In the genomic region with DNA sequence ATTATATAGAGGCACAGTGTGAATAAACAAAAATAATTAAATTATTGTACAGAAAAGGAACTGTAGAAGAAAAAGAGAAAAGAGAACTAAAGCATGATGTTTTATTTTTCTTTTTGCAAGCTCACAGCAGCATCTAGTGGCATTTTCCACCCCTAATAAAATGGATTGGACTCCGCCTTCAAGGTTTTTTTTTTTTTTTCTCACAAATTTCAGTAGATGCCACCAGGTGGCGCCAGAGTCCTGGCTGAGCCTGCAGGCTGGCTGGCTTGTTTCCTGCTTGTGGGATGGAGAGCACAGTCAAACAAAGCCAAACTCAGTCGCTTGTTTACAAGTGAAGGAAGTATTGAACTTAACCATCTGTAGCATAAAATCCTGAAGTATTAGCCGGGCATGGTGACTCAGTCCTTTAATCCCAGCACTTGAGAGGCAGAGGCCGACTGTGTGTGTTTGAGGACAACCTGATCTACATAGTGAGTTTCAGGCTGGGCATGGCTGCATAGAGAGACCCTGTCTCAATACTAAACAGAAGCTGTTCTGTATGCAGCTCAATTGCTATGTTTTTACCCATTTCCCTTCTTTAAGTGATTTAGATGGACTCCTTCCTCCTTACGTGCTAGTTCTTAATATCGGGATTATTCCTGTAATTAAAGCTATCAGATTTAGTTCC, we compare ENCODE assay signal across 8 mouse cellular contexts.
A peak's percentile ranks its signal among the peaks of the same experiment; 100 is the strongest.
DNase-seq lines count a peak whose midpoint lies in the region; ATAC-seq lines count a peak whose summit lies in the region.

No protein-coding gene starts in this region.

- intact Hi-C loops in gastrocnemius, postnatal 14 days (cut with DNase I; ENCODE audit: low total_unique reads) = loop anchor here (2.0 to 5.0 kb wide), 2 partner anchors 41 to 118 kb away; no protein-coding TSS in a partner anchor
- intact Hi-C loops in left cerebral cortex, postnatal 10 days (cut with DNase I) = loop anchor here (2.0 to 5.0 kb wide), 3 partner anchors 41 to 382 kb away; no protein-coding TSS in a partner anchor

- H3K4me3 ChIP-seq in liver, embryonic 12.5 days = no peak overlapping the region
- H3K4me3 ChIP-seq in midbrain, embryonic 12.5 days = no peak overlapping the region

- H3K36me3 ChIP-seq in liver, embryonic 12.5 days = no peaks in the 10 kb centered on the region
- H3K36me3 ChIP-seq in midbrain, embryonic 12.5 days = no peaks in the 10 kb centered on the region

- no peak overlapping the region for H3K27ac ChIP-seq in liver, embryonic 12.5 days
- H3K27ac ChIP-seq in midbrain, embryonic 12.5 days (replicated peaks) = no peak overlapping the region

- H3K27me3 ChIP-seq in liver, embryonic 12.5 days (replicated peaks) = no peaks in the 10 kb centered on the region
- no peaks in the 10 kb centered on the region for H3K27me3 ChIP-seq in midbrain, embryonic 12.5 days

- no peak overlapping the region for H3K4me2 ChIP-seq in liver, embryonic 12.5 days
- no peak overlapping the region for H3K4me2 ChIP-seq in midbrain, embryonic 12.5 days (replicated peaks)

- DNase-seq in liver = peak; percentile 67
- DNase-seq in embryo, embryonic 10 days (ENCODE audit: low spot score) = peak; percentile 81
- peak; percentile 83 for DNase-seq in gastrocnemius, postnatal 14 days
- peak; percentile 85 for DNase-seq in induced T-regulatory cell, adult 2 months (ENCODE audit: low read depth)
- DNase-seq in left cerebral cortex, postnatal 10 days (ENCODE audit: extremely low spot score in 1 of 2, low spot score in 2 of 2) = peak; percentile 82 to 85
- DNase-seq in skeletal muscle tissue, adult 2 months (ENCODE audit: low read depth, low spot score) = peak; percentile 80

- 29% methylated on average over 7 of the region's 7 CpGs for WGBS in liver, embryonic 12.5 days (ENCODE audit: insufficient replicate concordance)
- WGBS in midbrain, embryonic 12.5 days = 26% methylated on average over 7 of the region's 7 CpGs

- no peak overlapping the region for H3K9ac ChIP-seq in liver, embryonic 12.5 days
- no peak overlapping the region for H3K9ac ChIP-seq in midbrain, embryonic 12.5 days (replicated peaks)

- H3K9me3 ChIP-seq in liver, embryonic 12.5 days (replicated peaks) = no peaks in the 10 kb centered on the region
- no peaks in the 10 kb centered on the region for H3K9me3 ChIP-seq in midbrain, embryonic 12.5 days

- H3K4me1 ChIP-seq in liver, embryonic 12.5 days = no peaks in the 10 kb centered on the region
- no peaks in the 10 kb centered on the region for H3K4me1 ChIP-seq in midbrain, embryonic 12.5 days

- ATAC-seq in liver, embryonic 12.5 days = no peak
- peak; percentile 88 for ATAC-seq in midbrain, embryonic 12.5 days (ENCODE audit: low FRiP score, low read depth)
